Mouse (Mus musculus) midbrain, embryonic 14.5 days (tissue): ENCODE data around the gene Odf4. TPM values are rescaled to one million over a fixed set of nuclear protein-coding genes. Genes with fewer than 3 reads are reported as not detected.

ENCODE experiments used
- ATAC-seq: fragments of 200-750 bp; cut with Nextera tagmentation; 2 replicates; pipeline ENCODE4 v1.8.0; 2017; ENCODE audit warnings: moderate number of reproducible peaks, moderate library complexity; ENCODE audit not compliant: low FRiP score, low TSS enrichment
- DNase-seq: peaks from one replicate; pipeline ENCODE4 v3.0.0-alpha.2; 2015
- H3K27ac ChIP-seq: fragments of 300-500 bp; sonication (generic); replicated peaks from 2 replicates; pipeline ENCODE4 v1.5.1; 2014; ENCODE audit warnings: mild to moderate bottlenecking, low read depth, low read length, moderate library complexity
- H3K27me3 ChIP-seq: fragments of 300-500 bp; sonication (generic); 2 replicates; pipeline ENCODE4 v1.6.1; 2014; ENCODE audit warnings: low read length, control low read depth, mixed read lengths; ENCODE audit not compliant: control insufficient read depth, insufficient read depth
- H3K36me3 ChIP-seq: fragments of 300-500 bp; sonication (generic); 2 replicates; pipeline ENCODE4 v1.6.1; 2014; ENCODE audit warnings: low read length, control low read depth; ENCODE audit not compliant: control insufficient read depth, insufficient read depth
- H3K4me1 ChIP-seq: fragments of 300-500 bp; sonication (generic); 2 replicates; pipeline ENCODE4 v1.6.1; 2014; ENCODE audit warnings: mild to moderate bottlenecking, antibody characterized with exemption, low read length, control low read depth; ENCODE audit not compliant: control insufficient read depth, insufficient read depth
- H3K4me2 ChIP-seq: fragments of 300-500 bp; sonication (generic); 2 replicates; pipeline ENCODE4 v1.6.1; 2014; ENCODE audit warnings: mild to moderate bottlenecking, low read length, moderate library complexity
- H3K4me3 ChIP-seq: fragments of 300-500 bp; sonication (generic); replicated peaks from 2 replicates; pipeline ENCODE4 v1.5.1; 2014; ENCODE audit warnings: low read depth, low read length
- H3K9ac ChIP-seq: fragments of 300-500 bp; sonication (generic); replicated peaks from 2 replicates; pipeline ENCODE4 v1.6.1; 2014; ENCODE audit warnings: mild to moderate bottlenecking, low read length, moderate library complexity
- H3K9me3 ChIP-seq: fragments of 300-500 bp; sonication (generic); 2 replicates; pipeline ENCODE4 v1.6.1; 2016; ENCODE audit warnings: low read length, control low read depth, mixed read lengths; ENCODE audit not compliant: control insufficient read depth
- WGBS: fragments of 180-500 bp; shearing (Covaris S2); extraction: QIAGEN DNeasy Blood & Tissue Kit; methylation state at CpG from one replicate; pipeline ENCODE4 v1.1.7; 2014; 5-methylcytosine and 5-hydroxymethylcytosine counted together
- polyA plus RNA-seq: library from polyadenylated mRNA; unstranded; fragments of >200 nt; fragmentation: Nextera tagmentation; extraction: Ambion mirVana; gene quantifications from 2 replicates; pipeline ENCODE4 v1.2.1, GENCODE M21; 2014

Odf4 gene
- polyA plus RNA-seq, 1 experiment from 2014 or later = 0.53 TPM

GRCm38 (mm10) chr11:68886091-68886490 is 40.8 kb downstream of the Odf4 start:
- ATAC-seq (no peak), DNase-seq (no peak)
- Histone ChIP-seq H3K9ac (no peak overlapping the region), H3K27ac (no peak overlapping the region), H3K36me3 (no peaks in the 10 kb centered on the region), H3K4me2 (no peak overlapping the region), H3K9me3 (no peaks in the 10 kb centered on the region), H3K4me3 (no peak overlapping the region), H3K4me1 (no peaks in the 10 kb centered on the region), H3K27me3 (no peaks in the 10 kb centered on the region)
- 86% methylated on average over 5 of the region's 5 CpGs for WGBS

- ATAC-seq (no peak), DNase-seq (no peak)
- Histone ChIP-seq H3K4me1 (no peaks in the 10 kb centered on the region), H3K9me3 (no peaks in the 10 kb centered on the region), H3K4me3 (no peak overlapping the region), H3K27ac (no peak overlapping the region), H3K27me3 (no peaks in the 10 kb centered on the region), H3K9ac (no peak overlapping the region), H3K4me2 (no peak overlapping the region), H3K36me3 (no peaks in the 10 kb centered on the region)
- WGBS = 71% methylated on average over 5 of the region's 5 CpGs
Measured at GRCm38 (mm10) chr11:68884368-68884767, 42.5 kb downstream of the Odf4 start.

- no peak for ATAC-seq
- Histone ChIP-seq H3K9me3 (no peaks in the 10 kb centered on the region), H3K4me2 (no peak overlapping the region), H3K9ac (no peak overlapping the region), H3K4me1 (no peaks in the 10 kb centered on the region), H3K27me3 (no peaks in the 10 kb centered on the region), H3K36me3 (no peaks in the 10 kb centered on the region), H3K4me3 (no peak overlapping the region), H3K27ac (no peak overlapping the region)
- 87% methylated on average over 2 of the region's 2 CpGs for WGBS
- no peak for DNase-seq
Measured at GRCm38 (mm10) chr11:68883843-68884242, 43.0 kb downstream of the Odf4 start.

GRCm38 (mm10) chr11:68882107-68882506 is 44.8 kb downstream of the Odf4 start:
- Histone ChIP-seq H3K4me2 (no peak overlapping the region), H3K4me3 (no peak overlapping the region), H3K9ac (no peak overlapping the region), H3K36me3 (no peaks in the 10 kb centered on the region), H3K27ac (no peak overlapping the region), H3K9me3 (no peaks in the 10 kb centered on the region), H3K4me1 (no peaks in the 10 kb centered on the region), H3K27me3 (no peaks in the 10 kb centered on the region)
- no peak for ATAC-seq
- WGBS = 23% methylated on average over 14 of the region's 14 CpGs
- no peak for DNase-seq

GRCm38 (mm10) chr11:68878811-68879210 is 48.1 kb downstream of the Odf4 start:
- H3K9me3 ChIP-seq = no peaks in the 10 kb centered on the region
- ATAC-seq (no peak), DNase-seq (no peak)
- no peak overlapping the region for H3K9ac ChIP-seq
- no peaks in the 10 kb centered on the region for H3K4me1 ChIP-seq
- H3K27me3 ChIP-seq = no peaks in the 10 kb centered on the region
- H3K36me3 ChIP-seq = no peaks in the 10 kb centered on the region
- H3K27ac ChIP-seq = no peak overlapping the region
- no peak overlapping the region for H3K4me3 ChIP-seq
- WGBS = 91% methylated on average over 5 of the region's 5 CpGs
- no peak overlapping the region for H3K4me2 ChIP-seq

- Histone ChIP-seq H3K36me3 (no peaks in the 10 kb centered on the region), H3K4me1 (no peaks in the 10 kb centered on the region), H3K27ac (no peak overlapping the region), H3K4me2 (no peak overlapping the region), H3K9ac (no peak overlapping the region), H3K4me3 (no peak overlapping the region), H3K27me3 (no peaks in the 10 kb centered on the region), H3K9me3 (no peaks in the 10 kb centered on the region)
- ATAC-seq (no peak), DNase-seq (peak; percentile 90)
- 0% methylated on average over 2 of the region's 2 CpGs for WGBS
Measured at GRCm38 (mm10) chr11:68874841-68875240, 52.0 kb downstream of the Odf4 start.

Other genes starting within 250 kb of the Odf4 start
- 96.4 and 107 TPM in 2 replicates for gene Myh10, start 235.5 kb downstream of the Odf4 start, polyA plus RNA-seq
- gene Ndel1, start 55.2 kb downstream of the Odf4 start, polyA plus RNA-seq = 67.4 and 86.3 TPM in 2 replicates
- gene Rnf222, start 38.5 kb downstream of the Odf4 start, polyA plus RNA-seq = not detected in 2 replicates
- 670 and 732 TPM in 2 replicates for gene Rpl26, start 25.5 kb downstream of the Odf4 start, polyA plus RNA-seq
- gene Arhgef15, start 30.4 kb upstream of the Odf4 start, polyA plus RNA-seq = 19.3 and 19.5 TPM in 2 replicates
- 1.1 and 1.9 TPM in 2 replicates for gene Slc25a35, start 41.0 kb upstream of the Odf4 start, polyA plus RNA-seq
- gene Rangrf, start 48.1 kb upstream of the Odf4 start, polyA plus RNA-seq = 22.1 and 22.4 TPM in 2 replicates
- gene Pfas, start 81.4 kb upstream of the Odf4 start, polyA plus RNA-seq = 12.6 and 16.5 TPM in 2 replicates
- gene Ctc1, start 88.8 kb upstream of the Odf4 start, polyA plus RNA-seq = 55.8 and 56.1 TPM in 2 replicates
- 14.6 and 29.6 TPM in 2 replicates for gene Aurkb, start 118.6 kb upstream of the Odf4 start, polyA plus RNA-seq
- gene Borcs6, start 132.6 kb upstream of the Odf4 start, polyA plus RNA-seq = 17.3 and 20.1 TPM in 2 replicates
- 28.0 and 36.5 TPM in 2 replicates for gene Tmem107, start 143.7 kb upstream of the Odf4 start, polyA plus RNA-seq
- 258 and 260 TPM in 2 replicates for gene Vamp2, start 161.4 kb upstream of the Odf4 start, polyA plus RNA-seq
- 9.3 and 13.1 TPM in 2 replicates for gene Per1, start 168.1 kb upstream of the Odf4 start, polyA plus RNA-seq
- 0.26 and 0.78 TPM in 2 replicates for gene Hes7, start 193.3 kb upstream of the Odf4 start, polyA plus RNA-seq
- gene 9130213A22Rik, start 195.5 kb upstream of the Odf4 start, polyA plus RNA-seq = 0.22 and 0.23 TPM in 2 replicates
- 2.8 and 3.2 TPM in 2 replicates for gene Aloxe3, start 198.8 kb upstream of the Odf4 start, polyA plus RNA-seq
- gene Alox12b, start 229.9 kb upstream of the Odf4 start, polyA plus RNA-seq = 0.08 and 0.22 TPM in 2 replicates